Mouse (Mus musculus): ENCODE data around the gene Zfp518b. TPM values are rescaled to one million over a fixed set of nuclear protein-coding genes. Genes with fewer than 3 reads are reported as not detected.

Zfp518b gene
- polyA plus RNA-seq, 1 experiment from 2014 or later: 46.0 TPM

DNA sequence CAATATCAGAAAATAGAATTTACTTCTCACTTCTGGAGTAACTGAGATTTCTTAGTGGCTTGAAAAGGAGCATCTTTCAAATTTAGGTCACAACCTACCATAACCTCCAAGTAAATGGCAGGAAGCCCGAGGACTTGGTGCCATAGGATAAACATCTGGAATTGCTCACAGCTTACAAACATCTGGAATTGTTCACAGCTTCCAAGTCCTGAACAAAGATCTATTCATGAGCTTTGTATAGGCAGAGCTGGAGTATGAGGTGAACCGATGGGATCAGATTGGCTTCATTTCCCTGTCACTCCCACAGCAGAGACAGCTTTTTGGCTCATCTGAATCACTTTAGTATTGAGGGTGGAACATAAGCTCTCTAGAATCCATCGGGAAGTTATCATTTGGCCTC lies 65.7 kb downstream of the Zfp518b start:
- Histone ChIP-seq H3K27ac (replicated peaks; ENCODE audit: low read depth, low read length) (no peak overlapping the region), H3K27me3 (ENCODE audit: control insufficient read depth, insufficient read depth, low read length) (no peaks in the 10 kb centered on the region), H3K9me3 (ENCODE audit: control insufficient read depth, low read length) (no peaks in the 10 kb centered on the region), H3K4me3 (replicated peaks; ENCODE audit: low read depth, low read length) (no peak overlapping the region), H3K36me3 (ENCODE audit: control insufficient read depth, insufficient read depth, low read length) (no peaks in the 10 kb centered on the region), H3K4me1 (ENCODE audit: control insufficient read depth, insufficient read depth, low read length) (no peaks in the 10 kb centered on the region), H3K9ac (replicated peaks; ENCODE audit: low read length) (no peak overlapping the region), H3K4me2 (ENCODE audit: low read length) (no peak overlapping the region)
- 72% methylated on average over 3 of the region's 3 CpGs for WGBS
- DNase-seq (no peak), ATAC-seq (ENCODE audit: low FRiP score, low TSS enrichment) (no peak)

Other genes with a start within 250 kb of the Zfp518b start
- gene Slc2a9, start 181.7 kb downstream of the Zfp518b start, polyA plus RNA-seq (2014; fragmentation: Nextera tagmentation; extraction: Ambion mirVana): 0.28 and 0.40 TPM in 2 replicates
- gene Wdr1, start 121.6 kb downstream of the Zfp518b start, polyA plus RNA-seq (2014; fragmentation: Nextera tagmentation; extraction: Ambion mirVana): 186 and 194 TPM in 2 replicates
- 0.16 and 0.20 TPM in 2 replicates for gene Clnk, start 192.0 kb upstream of the Zfp518b start, polyA plus RNA-seq (2014; fragmentation: Nextera tagmentation; extraction: Ambion mirVana)

Data from midbrain, embryonic 14.5 days (tissue).